Mouse (Mus musculus) limb, embryonic 11.5 days (tissue): Measurements from ENCODE around the gene Pde6h. TPM values are rescaled to one million over a fixed set of nuclear protein-coding genes. Genes with fewer than 3 reads are reported as not detected.

Source experiments
- ATAC-seq: fragments of 200-750 bp; cut with Nextera tagmentation; 2 replicates; pipeline ENCODE4 v1.8.0; 2017; ENCODE audit warnings: low read depth; ENCODE audit not compliant: insufficient number of reproducible peaks, low FRiP score, low TSS enrichment
- DNase-seq: peaks from one replicate; pipeline ENCODE4 v3.0.0-alpha.2; 2015; ENCODE audit warnings: low spot score
- H3K27ac ChIP-seq: fragments of 300-500 bp; sonication (generic); replicated peaks from 2 replicates; pipeline ENCODE4 v1.5.1; 2014; ENCODE audit warnings: low read depth, mild to moderate bottlenecking, low read length
- H3K27me3 ChIP-seq: fragments of 300-500 bp; sonication (generic); 2 replicates; pipeline ENCODE4 v1.6.1; 2014; ENCODE audit warnings: mild to moderate bottlenecking, low read length, mixed read lengths; ENCODE audit not compliant: control insufficient read depth, insufficient read depth
- H3K36me3 ChIP-seq: fragments of 300-500 bp; sonication (generic); 2 replicates; pipeline ENCODE4 v1.6.1; 2014; ENCODE audit warnings: mild to moderate bottlenecking, low read length, moderate library complexity, mixed read lengths; ENCODE audit not compliant: control insufficient read depth, insufficient read depth
- H3K4me1 ChIP-seq: fragments of 300-500 bp; sonication (generic); 2 replicates; pipeline ENCODE4 v1.6.1; 2014; ENCODE audit warnings: low read length, mixed read lengths; ENCODE audit not compliant: control insufficient read depth, insufficient read depth
- H3K4me2 ChIP-seq: fragments of 300-500 bp; sonication (generic); 2 replicates; pipeline ENCODE4 v1.6.1; 2014; ENCODE audit warnings: low read depth, mild to moderate bottlenecking, moderate library complexity; ENCODE audit not compliant: severe bottlenecking
- H3K4me3 ChIP-seq: fragments of 300-500 bp; sonication (generic); 2 replicates; pipeline ENCODE4 v1.5.1; 2014; ENCODE audit warnings: low read depth, low read length
- H3K9ac ChIP-seq: fragments of 300-500 bp; sonication (generic); 2 replicates; pipeline ENCODE4 v1.6.1; 2014; ENCODE audit warnings: mild to moderate bottlenecking, low read length
- H3K9me3 ChIP-seq: fragments of 300-500 bp; sonication (generic); 2 replicates; pipeline ENCODE4 v1.6.1; 2016; ENCODE audit warnings: low read length; ENCODE audit not compliant: control insufficient read depth
- WGBS: fragments of 180-500 bp; shearing (Covaris S2); extraction: QIAGEN DNeasy Blood & Tissue Kit; methylation state at CpG from one replicate; pipeline ENCODE4 v1.1.7; 2014; 5-methylcytosine and 5-hydroxymethylcytosine counted together
- polyA plus RNA-seq: library from polyadenylated mRNA; unstranded; fragments of >200 nt; fragmentation: Nextera tagmentation; extraction: Ambion mirVana; gene quantifications from 2 replicates; pipeline ENCODE4 v1.2.1, GENCODE M21; 2014

Pde6h gene
- polyA plus RNA-seq, 1 experiment from 2014 or later: not detected

DNA sequence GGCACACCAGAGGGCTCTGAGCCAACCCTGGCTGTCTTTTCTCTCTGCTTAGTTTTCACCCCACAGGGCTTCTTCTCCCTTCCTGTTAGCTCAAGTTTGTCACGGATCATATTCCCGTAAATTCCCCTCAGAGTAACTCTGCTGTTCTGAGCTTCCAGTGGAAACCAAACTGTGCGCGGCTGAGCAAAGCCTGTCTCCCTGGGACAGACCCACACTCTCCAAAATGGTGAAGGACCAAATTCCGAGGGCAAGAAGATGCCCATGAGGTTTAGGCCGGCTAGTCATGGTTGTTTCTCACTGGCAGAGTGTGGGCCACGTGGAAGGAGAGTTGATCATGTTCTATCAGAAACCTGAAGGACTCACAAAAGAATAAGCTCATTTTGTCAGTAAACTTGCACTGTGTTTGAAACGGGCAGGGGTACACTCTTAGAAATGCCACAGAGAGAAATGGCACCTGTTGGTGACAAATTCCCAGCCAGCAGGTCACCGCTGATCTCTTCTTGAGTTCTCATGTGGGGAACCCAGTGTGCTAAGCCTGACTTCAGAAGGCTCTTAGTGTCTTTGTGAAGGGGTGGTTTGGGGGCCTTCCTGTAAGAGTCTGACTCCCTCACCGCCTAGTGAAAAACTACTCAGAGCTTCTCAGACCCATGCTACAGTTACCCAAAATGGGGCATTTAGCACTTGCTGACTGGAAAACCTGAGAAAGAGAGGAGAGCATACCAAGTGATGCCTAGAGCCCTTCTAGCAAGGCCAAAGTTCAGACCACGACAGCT, 16.7 kb downstream of the Pde6h start:
- H3K4me3 ChIP-seq: no peak overlapping the region
- ATAC-seq (no peak), DNase-seq (no peak)
- 0 out of 2 replicates have a peak overlapping the region, but pooled peaks have one; percentile 42 for H3K27ac ChIP-seq
- peaks cover 17% of the 10 kb centered on the region for H3K4me1 ChIP-seq
- H3K4me2 ChIP-seq: no peak overlapping the region
- H3K27me3 ChIP-seq: no peaks in the 10 kb centered on the region
- WGBS: 84% methylated on average over 11 of the region's 11 CpGs
- H3K9me3 ChIP-seq: no peaks in the 10 kb centered on the region
- H3K9ac ChIP-seq: no peak overlapping the region
- no peaks in the 10 kb centered on the region for H3K36me3 ChIP-seq

DNA sequence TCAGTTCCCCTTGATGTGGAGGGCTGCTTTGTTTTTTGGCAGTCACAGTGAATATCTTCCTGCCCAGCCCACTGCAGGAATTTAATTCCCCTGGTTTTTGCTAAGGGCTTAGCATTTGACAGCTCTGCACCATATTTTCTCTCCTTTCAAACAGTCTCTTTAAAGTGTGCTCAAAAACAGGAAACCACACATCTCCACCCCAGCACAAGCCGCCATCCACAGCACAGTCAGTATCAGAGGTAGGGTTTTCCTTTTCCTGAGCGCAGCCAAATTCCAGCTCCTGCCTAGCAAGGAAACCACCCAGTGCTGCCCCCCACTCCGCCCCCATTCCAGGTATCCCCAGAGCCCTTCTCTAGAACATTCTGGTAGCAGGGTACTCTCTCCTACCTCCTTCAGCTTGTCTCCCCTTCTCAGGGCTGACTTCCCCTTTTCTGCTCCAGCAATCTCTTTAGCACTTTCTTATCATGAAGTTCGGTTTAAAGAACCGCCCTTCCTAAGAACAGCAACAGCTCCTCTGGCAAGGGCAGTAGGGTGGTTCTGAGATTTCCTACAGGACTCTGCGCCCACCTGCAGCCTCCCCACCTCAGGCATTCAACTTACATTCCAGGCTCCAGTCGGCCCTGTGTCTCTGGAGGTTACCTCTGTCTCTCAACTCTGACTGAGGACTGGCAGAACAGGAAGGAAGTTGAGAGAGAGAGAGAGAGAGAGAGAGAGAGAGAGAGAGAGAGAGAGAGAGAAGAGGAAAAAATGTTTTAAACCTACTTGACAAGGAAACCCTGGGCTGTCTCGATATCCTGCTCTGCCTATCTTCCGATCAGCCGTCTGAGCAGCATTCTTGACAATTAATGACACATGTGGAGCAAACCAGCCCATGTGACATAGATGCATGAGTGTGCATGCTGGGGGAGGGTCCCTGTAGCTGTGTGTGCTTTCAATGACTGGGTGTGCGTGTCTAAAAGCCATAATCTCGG, 17.7 kb downstream of the Pde6h start, which contains the start of gene Arhgdib:
TSS of gene Arhgdib (minus strand) at position 849 of the 971 bp plus-strand sequence.
- H3K27me3 ChIP-seq: no peaks in the 10 kb centered on the region
- peak; percentile 50 for DNase-seq
- 22% methylated on average over 12 of the region's 12 CpGs for WGBS
- peaks cover 17% of the 10 kb centered on the region for H3K4me1 ChIP-seq
- peak within 1 kb of the TSS; percentile 3; the same call in 1 of the 2 replicates for H3K4me2 ChIP-seq
- H3K36me3 ChIP-seq: no peaks in the 10 kb centered on the region
- H3K9me3 ChIP-seq: no peaks in the 10 kb centered on the region
- ATAC-seq: no peak; the same call in 1 of the 2 replicates
- no peak within 1 kb of the TSS for H3K4me3 ChIP-seq
- peak within 1 kb of the TSS; percentile 42; the same call in 1 of the 2 replicates for H3K27ac ChIP-seq
- H3K9ac ChIP-seq: peak within 1 kb of the TSS; percentile 27; the same call in 1 of the 2 replicates

DNA sequence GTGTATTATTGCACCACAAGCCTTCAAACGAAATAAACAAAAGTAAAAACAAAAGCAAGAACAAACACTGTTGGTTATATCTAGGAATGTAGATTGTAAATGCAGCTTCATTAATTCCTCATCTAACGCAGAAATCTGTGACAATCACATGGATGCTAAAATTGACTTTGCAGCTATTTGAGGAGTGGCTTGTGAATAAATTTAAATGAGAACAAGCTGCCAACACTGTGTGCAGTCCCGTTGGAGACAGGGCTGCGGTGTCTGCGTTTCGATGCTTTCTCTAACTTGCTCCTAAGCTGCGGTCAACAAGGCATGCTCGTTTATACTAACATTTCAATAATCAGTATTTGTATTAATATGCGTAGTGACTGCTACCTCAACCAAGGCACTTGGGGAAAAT, 18.6 kb downstream of the Pde6h start:
- no peak overlapping the region for H3K4me2 ChIP-seq
- H3K9ac ChIP-seq: no peak overlapping the region
- WGBS: 76% methylated on average over 9 of the region's 9 CpGs
- DNase-seq (no peak), ATAC-seq (no peak)
- H3K4me1 ChIP-seq: peaks cover 17% of the 10 kb centered on the region
- no peaks in the 10 kb centered on the region for H3K36me3 ChIP-seq
- H3K27ac ChIP-seq: no peak overlapping the region
- H3K9me3 ChIP-seq: no peaks in the 10 kb centered on the region
- H3K27me3 ChIP-seq: no peaks in the 10 kb centered on the region
- no peak overlapping the region for H3K4me3 ChIP-seq

DNA sequence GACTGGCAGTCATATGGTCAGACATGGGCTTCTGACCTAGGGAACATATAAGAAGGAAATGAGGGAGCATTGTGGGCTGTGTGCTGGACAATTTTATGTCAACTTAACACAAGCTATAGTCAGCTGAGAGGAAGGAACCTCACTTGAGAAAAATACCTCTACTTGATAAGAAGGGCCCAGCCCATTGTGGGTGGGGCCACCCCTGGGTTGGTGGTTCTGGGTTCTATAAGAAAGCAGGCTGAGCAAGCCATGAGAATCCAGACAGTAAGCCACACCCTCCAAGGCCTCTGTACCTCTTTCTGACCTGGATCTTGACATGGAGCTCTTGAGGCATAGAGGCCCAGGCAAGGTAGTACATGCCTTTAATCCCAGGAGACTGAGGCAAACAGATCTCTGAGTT, 19.8 kb downstream of the Pde6h start:
- no peaks in the 10 kb centered on the region for H3K9me3 ChIP-seq
- H3K4me2 ChIP-seq: no peak overlapping the region
- ATAC-seq (no peak), DNase-seq (no peak)
- H3K27me3 ChIP-seq: no peaks in the 10 kb centered on the region
- H3K4me3 ChIP-seq: no peak overlapping the region
- no peak overlapping the region for H3K27ac ChIP-seq
- no peak overlapping the region for H3K9ac ChIP-seq
- no peaks in the 10 kb centered on the region for H3K36me3 ChIP-seq
- H3K4me1 ChIP-seq: peaks cover 17% of the 10 kb centered on the region

DNA sequence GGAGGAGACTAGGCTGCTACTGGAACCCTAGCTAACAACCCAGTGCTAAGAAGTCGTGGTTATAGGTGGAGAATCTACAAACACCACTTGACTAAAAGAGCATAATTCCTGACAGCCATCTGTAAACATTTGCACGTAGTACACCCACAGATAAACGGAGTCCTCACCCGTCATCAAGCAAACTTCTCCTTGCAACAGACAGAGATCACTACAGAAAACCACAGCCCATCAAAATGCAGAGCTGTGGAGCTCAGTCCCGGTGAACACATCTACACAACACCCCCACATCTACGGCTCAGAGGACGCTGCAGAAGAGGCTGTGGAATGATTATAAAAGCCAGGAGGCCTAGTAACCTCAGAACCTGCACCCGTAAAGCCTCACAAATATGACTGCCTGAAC, 20.9 kb downstream of the Pde6h start:
- H3K36me3 ChIP-seq: no peaks in the 10 kb centered on the region
- H3K4me2 ChIP-seq: no peak overlapping the region
- no peak overlapping the region for H3K4me3 ChIP-seq
- DNase-seq (no peak), ATAC-seq (no peak)
- H3K27ac ChIP-seq: no peak overlapping the region
- H3K9ac ChIP-seq: no peak overlapping the region
- no peaks in the 10 kb centered on the region for H3K27me3 ChIP-seq
- peaks cover 17% of the 10 kb centered on the region for H3K4me1 ChIP-seq
- H3K9me3 ChIP-seq: no peaks in the 10 kb centered on the region
- WGBS: 81% methylated on average over 8 of the region's 8 CpGs

DNA sequence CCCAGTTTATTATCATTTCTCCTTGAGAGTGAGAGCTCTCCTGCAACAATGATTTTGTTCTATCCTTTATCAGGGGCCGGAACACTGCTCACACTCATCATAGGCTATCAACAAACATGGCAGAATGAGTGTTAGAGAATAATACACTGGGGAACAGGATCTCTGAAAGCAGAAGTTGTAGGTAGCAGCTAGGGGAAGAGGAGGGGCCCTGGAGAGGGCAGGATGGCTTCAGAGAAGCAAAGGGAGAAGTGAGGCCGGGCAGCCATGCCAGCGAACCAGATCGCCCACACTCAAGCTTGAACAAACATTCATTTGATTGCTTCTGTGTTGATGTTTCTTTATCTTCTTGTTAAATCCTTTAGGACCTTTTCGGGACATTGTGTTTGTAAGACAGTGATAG, 22.6 kb downstream of the Pde6h start:
- H3K9ac ChIP-seq: no peak overlapping the region
- ATAC-seq (no peak), DNase-seq (no peak)
- H3K4me1 ChIP-seq: peaks cover 8% of the 10 kb centered on the region
- H3K27me3 ChIP-seq: no peaks in the 10 kb centered on the region
- H3K36me3 ChIP-seq: no peaks in the 10 kb centered on the region
- no peak overlapping the region for H3K4me3 ChIP-seq
- 92% methylated on average over 5 of the region's 5 CpGs for WGBS
- H3K9me3 ChIP-seq: no peaks in the 10 kb centered on the region
- no peak overlapping the region for H3K4me2 ChIP-seq
- no peak overlapping the region for H3K27ac ChIP-seq

DNA sequence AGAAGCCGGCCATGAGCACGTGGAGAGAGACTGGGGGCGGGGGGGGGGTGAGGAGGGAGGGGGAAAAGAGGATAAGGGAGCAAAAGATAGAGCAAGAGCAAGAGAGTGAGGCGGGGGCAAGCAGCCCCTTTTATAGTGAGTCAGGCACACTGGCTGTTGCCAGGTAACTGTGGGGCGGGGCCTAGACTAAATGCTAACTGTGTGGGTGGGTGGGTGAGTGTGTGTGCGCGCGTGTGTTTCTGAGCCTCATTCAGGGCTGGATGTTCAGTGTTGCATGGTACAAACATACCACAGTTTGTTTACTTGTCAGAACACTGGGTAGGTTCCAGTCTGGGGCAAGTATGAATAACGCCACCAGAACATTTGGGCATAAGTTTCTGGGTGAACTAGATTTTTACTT, 23.3 kb downstream of the Pde6h start:
- Histone ChIP-seq H3K4me3 (no peak overlapping the region), H3K9me3 (no peaks in the 10 kb centered on the region), H3K27me3 (no peaks in the 10 kb centered on the region), H3K9ac (no peak overlapping the region), H3K4me1 (peaks cover 2% of the 10 kb centered on the region; the same call in 1 of the 2 replicates), H3K27ac (no peak overlapping the region), H3K36me3 (no peaks in the 10 kb centered on the region), H3K4me2 (no peak overlapping the region)
- DNase-seq (no peak), ATAC-seq (peak; percentile 27; the same call in 1 of the 2 replicates)
- WGBS: 63% methylated on average over 9 of the region's 9 CpGs

DNA sequence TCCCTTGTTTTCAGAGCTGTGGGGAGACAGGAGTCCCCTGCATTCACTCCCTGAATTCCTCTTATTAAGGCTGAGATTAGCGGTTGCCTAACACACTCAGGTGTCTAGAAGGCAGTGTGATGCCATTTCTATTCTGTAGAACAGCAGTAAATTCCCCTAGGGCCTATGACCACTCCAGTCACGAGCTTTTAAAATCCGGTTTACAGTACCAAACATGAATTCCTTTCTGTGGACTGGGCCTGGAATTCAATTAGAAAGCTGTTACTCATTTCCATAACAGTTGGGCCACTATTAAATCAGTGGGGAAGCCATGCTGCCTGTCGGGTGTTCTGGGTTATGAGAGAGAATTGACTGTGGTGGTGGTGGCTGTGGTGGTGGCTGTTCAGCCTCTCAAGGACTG, 24.1 kb downstream of the Pde6h start:
- Histone ChIP-seq H3K36me3 (no peaks in the 10 kb centered on the region), H3K27ac (no peak overlapping the region), H3K4me3 (no peak overlapping the region), H3K9ac (no peak overlapping the region), H3K9me3 (no peaks in the 10 kb centered on the region), H3K4me1 (no peaks in the 10 kb centered on the region), H3K4me2 (no peak overlapping the region), H3K27me3 (no peaks in the 10 kb centered on the region)
- ATAC-seq (peak; percentile 22; the same call in 1 of the 2 replicates), DNase-seq (no peak)
- 48% methylated on average over 4 of the region's 4 CpGs for WGBS
